Mouse (Mus musculus) monocyte, adult 5-6 weeks (primary cell): ENCODE data around the gene Ankrd27. TPM values are rescaled to one million over a fixed set of nuclear protein-coding genes. Genes with fewer than 3 reads are reported as not detected.

Source experiments
- ATAC-seq: fragments of 153-309, 156-312 bp; replicated peaks from 2 replicates; pipeline ENCODE4 v1.8.0; 2017; ENCODE audit warnings: mild to moderate bottlenecking; ENCODE audit not compliant: low TSS enrichment, insufficient number of reproducible peaks, severe bottlenecking, poor library complexity, low FRiP score
- total RNA-seq: library from RNA; stranded (forward); fragments of 200-1000, 200-491, 200-594 nt; gene quantifications from 3 replicates; pipeline ENCODE4 v1.2.3, GENCODE M21; 2017

Gene Ankrd27
- total RNA-seq, 1 experiment from 2014 or later: 22.5 TPM

DNA sequence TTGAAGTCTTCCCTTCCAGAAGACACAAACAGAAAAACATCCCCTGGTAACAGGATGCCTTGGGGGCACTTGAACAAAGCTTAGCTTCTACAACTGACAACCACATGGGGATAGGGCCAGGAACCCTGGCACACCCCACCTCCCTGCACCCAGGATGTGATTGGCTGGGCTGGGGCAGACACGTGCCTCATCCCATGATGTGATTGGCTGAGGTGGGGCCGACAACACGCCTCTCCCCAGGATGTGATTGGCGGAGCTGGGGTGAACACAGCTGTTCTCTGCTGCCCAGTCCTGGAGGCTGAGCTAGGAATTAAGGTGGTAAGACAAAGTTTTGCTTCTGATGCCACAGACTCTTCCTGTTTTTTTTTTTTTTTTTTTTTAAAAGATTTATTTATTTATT is 92.9 kb downstream of the Ankrd27 start:
- no peak for ATAC-seq

DNA sequence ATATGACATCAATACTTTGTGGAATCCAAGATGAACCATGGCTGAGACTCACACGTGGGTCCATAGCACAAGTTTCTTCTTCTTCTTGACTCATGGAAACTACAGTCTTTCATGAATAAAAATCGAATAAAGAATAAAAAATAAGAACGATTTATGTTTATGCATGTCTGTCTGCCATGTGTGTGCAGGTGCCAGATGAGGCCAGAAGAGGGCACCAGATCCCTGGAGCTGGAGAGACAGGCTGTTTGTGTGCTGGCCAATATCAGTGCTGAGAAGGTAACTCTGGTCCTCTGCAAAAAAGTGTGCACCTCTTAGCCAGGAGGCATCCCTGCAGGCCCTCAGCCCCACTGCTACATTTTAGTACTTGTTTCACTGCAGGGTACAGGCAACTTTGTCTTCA is 95.5 kb downstream of the Ankrd27 start:
- ATAC-seq: no peak

DNA sequence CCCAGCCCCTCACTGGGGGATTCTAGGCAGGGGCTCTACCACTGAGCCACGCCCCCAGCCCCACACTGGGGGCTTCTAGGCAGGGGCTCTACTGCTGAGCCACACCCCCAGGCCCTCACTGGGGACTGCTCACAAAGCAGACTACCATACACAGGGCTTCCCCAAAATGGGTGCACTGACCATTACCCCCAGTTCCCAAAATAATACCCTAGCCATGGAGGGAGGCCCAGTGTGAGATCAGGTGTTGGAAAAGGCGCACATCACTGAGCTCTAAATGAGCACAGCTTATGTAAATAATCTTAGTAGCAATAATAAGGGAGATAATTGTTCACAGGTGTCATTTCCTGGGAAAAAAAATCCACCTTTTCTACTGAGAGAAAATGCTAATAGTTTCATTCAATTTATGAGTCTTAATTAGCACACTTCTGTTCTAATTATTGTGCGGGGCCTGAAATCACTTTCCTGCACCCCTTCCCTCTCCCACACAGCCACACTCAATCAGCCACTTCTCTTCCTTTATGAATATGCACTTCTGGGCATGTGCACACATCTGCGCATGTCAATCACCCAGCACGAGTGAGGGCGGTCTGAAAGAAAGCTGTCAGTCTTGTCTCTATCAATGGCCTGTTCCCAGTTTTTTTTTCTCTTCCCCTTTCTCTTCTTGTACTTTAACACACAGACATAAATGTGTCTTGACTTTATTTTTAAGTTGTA is 97.5 kb downstream of the Ankrd27 start:
- ATAC-seq: no peak

DNA sequence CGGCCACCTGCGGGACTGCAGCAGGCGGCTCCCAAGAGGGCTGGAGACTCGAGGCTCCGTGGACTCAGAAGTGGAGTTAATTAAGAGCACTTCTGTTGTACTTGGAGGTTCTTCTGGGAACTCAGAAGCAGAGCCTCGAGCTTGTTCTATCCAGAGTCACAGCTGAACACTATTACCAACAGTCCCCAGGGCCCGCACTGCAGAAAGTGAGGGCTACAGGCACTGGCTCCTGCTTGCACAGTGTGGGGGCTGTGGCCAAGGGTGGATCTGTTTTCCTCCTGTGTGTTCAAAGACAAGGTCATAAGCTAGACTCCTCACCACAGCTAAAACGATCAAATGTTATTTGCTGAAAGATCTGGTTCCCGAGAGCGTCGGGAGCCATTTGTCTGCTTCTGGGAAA is 100.2 kb downstream of the Ankrd27 start:
- no peak for ATAC-seq

DNA sequence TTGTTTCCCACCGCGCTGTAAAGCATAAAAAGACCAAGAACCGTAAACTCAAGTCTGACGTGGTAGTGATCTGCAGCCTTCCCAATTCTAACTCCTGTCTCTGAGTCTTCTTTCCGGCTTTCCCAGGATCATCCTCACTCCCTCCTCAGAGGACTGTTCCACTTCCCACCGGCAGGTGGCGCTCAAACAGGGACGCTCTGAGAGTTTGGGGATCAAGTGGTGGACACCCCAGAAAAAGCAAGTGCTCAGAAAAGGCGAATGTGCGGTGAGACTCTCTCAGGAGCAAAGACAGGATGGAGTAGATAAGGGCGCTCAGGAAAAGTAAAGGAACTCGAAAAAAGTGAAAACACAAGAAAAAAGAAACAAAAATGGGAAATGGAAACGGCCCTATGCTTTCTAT is 100.7 kb downstream of the Ankrd27 start:
- ATAC-seq: no peak

DNA sequence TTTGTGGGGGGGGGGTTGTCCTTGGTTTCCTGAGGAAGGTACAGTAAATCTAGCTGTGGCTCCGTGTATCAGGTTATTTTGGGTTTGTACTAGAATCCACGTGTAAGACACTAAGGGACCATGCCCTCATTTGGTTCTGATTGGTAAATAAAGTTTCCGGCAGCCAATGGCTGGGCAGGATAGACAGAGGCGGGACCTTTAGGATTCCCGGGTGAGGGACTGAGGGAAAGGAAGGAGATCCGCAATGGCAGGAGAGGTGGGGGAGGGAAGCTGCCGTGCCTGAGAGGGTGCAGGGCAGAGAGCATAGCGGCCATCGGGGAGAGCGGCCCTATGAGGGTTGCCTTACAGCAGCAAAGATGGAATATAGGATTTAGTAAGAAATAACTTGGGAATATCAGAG is 101.2 kb downstream of the Ankrd27 start:
- ATAC-seq: no peak

DNA sequence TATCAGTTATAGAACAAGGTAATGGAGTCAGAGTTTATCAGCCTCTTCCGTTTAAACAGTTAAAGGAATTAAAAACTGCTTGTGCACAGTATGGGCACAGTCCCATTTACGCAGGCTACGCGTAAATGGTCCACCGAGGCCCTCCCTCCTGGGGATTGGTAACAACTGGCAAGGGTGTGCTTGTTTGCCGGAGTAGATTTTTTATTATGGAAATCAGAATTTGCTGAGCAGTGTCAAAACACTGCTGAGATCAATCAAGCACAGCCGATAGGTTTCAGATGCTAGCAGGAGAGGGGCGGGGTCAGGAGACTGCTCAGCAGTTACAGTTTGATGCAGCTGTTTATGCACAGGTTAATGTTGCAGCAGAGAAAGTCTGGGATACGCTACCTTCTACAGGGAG is 102.2 kb downstream of the Ankrd27 start:
- no peak for ATAC-seq

Other genes with a start within 250 kb of the Ankrd27 start
- 1.8 to 11.2 TPM (median 9.2 TPM) in 3 replicates for gene Faap24, start 189.4 kb upstream of the Ankrd27 start, total RNA-seq
- gene Cep89, start 189.2 kb upstream of the Ankrd27 start, total RNA-seq: 10.7 to 21.7 TPM (median 11.2 TPM) in 3 replicates
- not detected in 3 replicates for gene Slc7a9, start 137.4 kb upstream of the Ankrd27 start, total RNA-seq
- gene Tdrd12, start 48.5 kb upstream of the Ankrd27 start, total RNA-seq: not detected in 3 replicates
- 15.7 to 30.9 TPM (median 21.0 TPM) in 3 replicates for gene Nudt19, start 29.9 kb upstream of the Ankrd27 start, total RNA-seq
- 0.10 to 0.21 TPM in 2 of 3 replicates, not detected in the other for gene Rgs9bp, start 662 bp upstream of the Ankrd27 start, total RNA-seq
- gene Pdcd5, start 61.3 kb downstream of the Ankrd27 start, total RNA-seq: 74.9 to 102 TPM (median 79.3 TPM) in 3 replicates
- 5.0 to 14.2 TPM (median 9.7 TPM) in 3 replicates for gene Dpy19l3, start 168.2 kb downstream of the Ankrd27 start, total RNA-seq
- 5.0 to 16.1 TPM (median 9.2 TPM) in 3 replicates for gene Zfp507, start 216.8 kb downstream of the Ankrd27 start, total RNA-seq